Mouse (Mus musculus) hindbrain, embryonic 11.5 days (tissue): ENCODE measurements around the gene Ppdpf. TPM values are rescaled to one million over a fixed set of nuclear protein-coding genes. Genes with fewer than 3 reads are reported as not detected.

Experiments used
- ATAC-seq: fragments of 200-750 bp; cut with Nextera tagmentation; 2 replicates; pipeline ENCODE4 v1.8.0; 2017; ENCODE audit warnings: mild to moderate bottlenecking, moderate TSS enrichment, moderate library complexity; ENCODE audit not compliant: low FRiP score
- DNase-seq: peaks from one replicate; pipeline ENCODE4 v3.0.0-alpha.2; 2015; ENCODE audit warnings: low spot score
- H3K27ac ChIP-seq: fragments of 300-500 bp; sonication (generic); 2 replicates; pipeline ENCODE4 v1.5.1; 2014; ENCODE audit warnings: mild to moderate bottlenecking, low read depth, low read length
- H3K27me3 ChIP-seq: fragments of 300-500 bp; sonication (generic); 2 replicates; pipeline ENCODE4 v1.6.1; 2014; ENCODE audit warnings: mild to moderate bottlenecking, low read length, moderate library complexity, mixed read lengths; ENCODE audit not compliant: control insufficient read depth, insufficient read depth
- H3K36me3 ChIP-seq: fragments of 300-500 bp; sonication (generic); 2 replicates; pipeline ENCODE4 v1.6.1; 2014; ENCODE audit warnings: mild to moderate bottlenecking, low read length, moderate library complexity, mixed read lengths; ENCODE audit not compliant: control insufficient read depth, insufficient read depth
- H3K4me1 ChIP-seq: fragments of 300-500 bp; sonication (generic); replicated peaks from 2 replicates; pipeline ENCODE4 v1.6.1; 2014; ENCODE audit warnings: low read length, mixed read lengths; ENCODE audit not compliant: control insufficient read depth, insufficient read depth
- H3K4me2 ChIP-seq: fragments of 300-500 bp; sonication (generic); replicated peaks from 2 replicates; pipeline ENCODE4 v1.6.1; 2014; ENCODE audit warnings: mild to moderate bottlenecking, low read depth, low read length
- H3K4me3 ChIP-seq: fragments of 300-500 bp; sonication (generic); 2 replicates; pipeline ENCODE4 v1.5.1; 2014; ENCODE audit warnings: low read depth, low read length
- H3K9ac ChIP-seq: fragments of 300-500 bp; sonication (generic); 2 replicates; pipeline ENCODE4 v1.6.1; 2014; ENCODE audit warnings: low read depth, low read length
- H3K9me3 ChIP-seq: fragments of 300-500 bp; sonication (generic); 2 replicates; pipeline ENCODE4 v1.6.1; 2016; ENCODE audit warnings: low read length; ENCODE audit not compliant: control insufficient read depth
- WGBS: fragments of 180-500 bp; shearing (Covaris S2); extraction: QIAGEN DNeasy Blood & Tissue Kit; methylation state at CpG from one replicate; pipeline ENCODE4 v1.1.7; 2014; 5-methylcytosine and 5-hydroxymethylcytosine counted together
- polyA plus RNA-seq: library from polyadenylated mRNA; unstranded; fragments of >200 nt; fragmentation: Nextera tagmentation; extraction: Ambion mirVana; gene quantifications from 2 replicates; pipeline ENCODE4 v1.2.1, GENCODE M21; 2014

Ppdpf gene
- polyA plus RNA-seq, 1 experiment from 2014 or later = 410 TPM

DNA sequence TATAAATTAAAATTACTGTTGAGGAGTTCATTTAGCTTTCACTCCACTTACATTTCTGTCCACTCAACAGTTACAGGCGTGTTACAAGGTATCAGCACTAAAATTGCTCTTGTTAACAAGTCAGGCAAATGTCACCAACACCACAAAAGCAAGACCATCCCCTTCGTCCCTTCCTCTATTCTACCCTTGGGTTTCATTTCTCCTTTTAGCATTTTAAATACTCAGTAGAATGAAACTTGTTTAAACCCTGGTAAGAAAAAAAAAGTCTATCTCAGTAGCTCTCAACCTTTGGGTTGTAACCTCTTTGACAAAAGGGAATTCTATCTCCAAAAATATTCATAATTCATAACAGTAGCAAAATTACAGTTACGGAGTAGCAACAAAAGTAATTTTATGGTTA, 6.0 kb downstream of the Ppdpf start:
- Histone ChIP-seq H3K27ac (no peak overlapping the region), H3K9ac (no peak overlapping the region), H3K36me3 (no peaks in the 10 kb centered on the region), H3K4me1 (peaks cover 3% of the 10 kb centered on the region), H3K4me2 (no peak overlapping the region), H3K27me3 (no peaks in the 10 kb centered on the region), H3K4me3 (no peak overlapping the region), H3K9me3 (no peaks in the 10 kb centered on the region)
- ATAC-seq (no peak), DNase-seq (no peak)
- 84% methylated on average over 3 of the region's 3 CpGs for WGBS

DNA sequence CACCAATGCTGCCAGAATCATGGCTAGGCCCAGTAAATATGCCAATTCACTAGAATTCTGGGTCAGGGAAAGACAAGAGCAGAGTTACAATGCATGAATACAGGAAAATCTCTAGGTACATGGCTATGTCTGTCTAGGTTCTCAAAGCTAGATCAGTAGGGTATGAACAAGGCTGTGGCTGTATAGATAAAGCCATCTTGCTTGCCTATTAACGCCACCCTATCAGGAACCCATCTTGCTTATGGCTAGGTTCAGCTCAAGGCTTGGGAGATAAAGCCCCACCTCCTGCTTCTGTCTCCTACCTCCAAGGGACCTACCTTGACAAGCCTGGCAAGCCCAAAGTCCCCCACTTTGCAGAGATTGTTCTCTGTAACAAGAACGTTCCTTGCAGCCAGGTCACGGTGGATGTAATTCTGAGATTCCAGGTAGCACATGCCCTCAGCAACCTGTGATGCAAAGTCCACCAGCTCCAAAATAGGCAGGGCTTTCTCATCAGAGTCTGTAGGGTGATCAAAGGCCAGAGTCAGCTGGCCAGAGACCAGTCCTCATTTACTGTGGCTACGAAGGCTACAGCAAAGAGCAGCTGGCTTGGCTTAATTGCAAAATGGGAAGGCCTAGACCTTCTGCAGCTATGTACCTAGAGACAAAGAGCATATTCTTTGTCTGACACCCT, 9.7 kb downstream of the Ppdpf start:
- H3K4me3 ChIP-seq = no peak overlapping the region
- ATAC-seq = no peak
- WGBS = 92% methylated on average over 4 of the region's 4 CpGs

DNA sequence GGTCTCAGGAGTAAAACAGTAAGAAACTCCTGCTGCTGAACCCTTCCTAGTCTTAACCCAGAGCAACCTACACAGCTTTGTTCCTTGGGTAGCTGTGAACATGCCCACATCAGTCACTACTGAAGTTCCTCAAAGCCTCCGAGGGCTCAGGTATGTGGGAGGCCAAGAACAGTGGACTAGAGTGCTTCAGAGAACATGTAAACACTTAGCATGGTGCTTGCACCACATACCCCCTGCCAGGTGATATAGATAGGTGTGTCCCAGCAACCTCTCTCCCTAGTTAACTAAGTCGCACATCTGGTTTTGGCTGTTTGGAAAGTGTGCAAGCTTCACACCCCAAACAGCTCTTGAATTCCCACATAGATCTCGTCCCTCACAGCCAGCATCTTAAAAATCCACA, 14.6 kb downstream of the Ppdpf start:
- Histone ChIP-seq H3K4me2 (no peak overlapping the region), H3K36me3 (no peaks in the 10 kb centered on the region), H3K27ac (no peak overlapping the region), H3K4me1 (no peaks in the 10 kb centered on the region), H3K4me3 (no peak overlapping the region), H3K9me3 (no peaks in the 10 kb centered on the region), H3K27me3 (no peaks in the 10 kb centered on the region), H3K9ac (no peak overlapping the region)
- no peak for ATAC-seq
- DNase-seq = no peak
- WGBS = 74% methylated on average over 3 of the region's 3 CpGs

More for the DNA sequence above, 9.7 kb downstream of the Ppdpf start:
- no peaks in the 10 kb centered on the region for H3K27me3 ChIP-seq
- DNase-seq = no peak
- H3K36me3 ChIP-seq = no peaks in the 10 kb centered on the region
- H3K9ac ChIP-seq = no peak overlapping the region
- H3K4me2 ChIP-seq = no peak overlapping the region
- no peaks in the 10 kb centered on the region for H3K9me3 ChIP-seq
- no peaks in the 10 kb centered on the region for H3K4me1 ChIP-seq
- H3K27ac ChIP-seq = no peak overlapping the region

DNA sequence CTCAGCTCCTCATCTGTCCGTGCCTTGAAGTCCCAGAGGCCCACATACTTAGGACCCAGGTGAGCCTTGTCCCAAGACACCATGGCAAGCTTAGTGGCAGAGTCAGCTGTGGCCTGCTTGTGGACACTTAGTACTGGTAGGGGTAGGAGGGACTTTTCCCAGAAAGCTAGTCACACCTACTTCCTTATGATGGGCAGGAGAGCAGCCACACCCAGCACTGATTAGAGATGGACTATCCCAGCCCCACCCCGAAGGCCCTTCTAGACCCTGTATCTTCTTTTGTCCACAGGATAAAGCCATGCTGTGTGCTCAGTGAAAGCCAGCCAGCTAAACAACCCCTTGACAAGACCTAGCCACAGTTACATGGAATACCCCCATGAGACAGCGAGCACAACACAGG, 15.4 kb downstream of the Ppdpf start, which contains the start of gene Ptk6:
Gene Ptk6 (minus strand): TSS at position 368 of the 400 bp plus-strand sequence.
- Histone ChIP-seq H3K4me1 (no peaks in the 10 kb centered on the region), H3K9me3 (no peaks in the 10 kb centered on the region), H3K27me3 (no peaks in the 10 kb centered on the region), H3K9ac (no peak within 1 kb of the TSS), H3K4me3 (no peak within 1 kb of the TSS), H3K27ac (no peak within 1 kb of the TSS), H3K36me3 (no peaks in the 10 kb centered on the region), H3K4me2 (no peak within 1 kb of the TSS)
- ATAC-seq = no peak
- WGBS = 94% methylated on average over 3 of the region's 3 CpGs
- DNase-seq = no peak

DNA sequence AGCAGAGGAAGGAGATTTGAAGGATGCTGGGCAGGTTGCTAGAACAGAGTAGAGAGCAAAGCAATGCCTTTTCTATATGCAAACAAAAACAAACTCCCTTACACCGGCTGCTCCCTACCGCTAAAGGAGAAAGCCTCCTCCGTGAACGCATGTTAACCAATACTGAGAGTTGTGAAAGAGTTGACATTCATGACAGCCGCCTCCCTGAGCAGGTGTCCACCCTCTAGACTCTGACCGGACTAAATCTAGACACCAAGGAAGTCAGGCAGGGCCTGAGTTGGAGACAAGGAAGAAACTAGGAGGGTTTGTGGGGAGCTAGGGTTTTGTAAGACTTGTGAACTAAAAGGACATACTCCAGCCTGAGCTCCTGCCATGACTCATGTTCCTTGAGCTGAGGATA, 15.8 kb downstream of the Ppdpf start:
- Histone ChIP-seq H3K9ac (no peak overlapping the region), H3K4me2 (no peak overlapping the region), H3K9me3 (no peaks in the 10 kb centered on the region), H3K4me3 (no peak overlapping the region), H3K27ac (no peak overlapping the region), H3K4me1 (no peaks in the 10 kb centered on the region), H3K27me3 (no peaks in the 10 kb centered on the region), H3K36me3 (no peaks in the 10 kb centered on the region)
- ATAC-seq (no peak), DNase-seq (no peak)
- WGBS = 89% methylated on average over 6 of the region's 6 CpGs

DNA sequence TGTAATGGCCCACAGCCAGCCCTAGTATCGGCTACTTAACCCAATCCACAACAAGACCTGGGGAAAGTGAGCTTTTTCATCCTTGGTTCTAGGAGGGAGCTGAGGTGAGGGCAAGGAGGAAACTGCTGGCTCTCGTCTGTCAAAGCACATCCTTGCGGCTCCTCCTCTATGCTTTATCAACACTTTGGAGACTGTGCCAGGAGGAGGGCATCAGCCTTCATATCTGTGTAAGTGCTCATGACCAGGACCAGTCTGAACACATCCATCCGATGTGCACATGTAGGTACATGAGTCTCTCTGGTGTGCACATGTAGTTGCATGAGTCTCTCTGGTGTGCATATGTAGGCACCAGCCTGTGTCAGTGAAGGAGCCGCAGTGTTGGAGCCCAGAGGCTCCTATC, 18.6 kb downstream of the Ppdpf start:
- H3K9ac ChIP-seq = no peak overlapping the region
- H3K36me3 ChIP-seq = no peaks in the 10 kb centered on the region
- H3K4me3 ChIP-seq = no peak overlapping the region
- H3K4me2 ChIP-seq = no peak overlapping the region
- WGBS = 83% methylated on average over 5 of the region's 5 CpGs
- no peaks in the 10 kb centered on the region for H3K9me3 ChIP-seq
- no peaks in the 10 kb centered on the region for H3K4me1 ChIP-seq
- no peak for DNase-seq
- 0 out of 2 replicates have a peak, but pooled peaks cover 2% of the 10 kb centered on the region for H3K27me3 ChIP-seq
- no peak for ATAC-seq
- no peak overlapping the region for H3K27ac ChIP-seq

DNA sequence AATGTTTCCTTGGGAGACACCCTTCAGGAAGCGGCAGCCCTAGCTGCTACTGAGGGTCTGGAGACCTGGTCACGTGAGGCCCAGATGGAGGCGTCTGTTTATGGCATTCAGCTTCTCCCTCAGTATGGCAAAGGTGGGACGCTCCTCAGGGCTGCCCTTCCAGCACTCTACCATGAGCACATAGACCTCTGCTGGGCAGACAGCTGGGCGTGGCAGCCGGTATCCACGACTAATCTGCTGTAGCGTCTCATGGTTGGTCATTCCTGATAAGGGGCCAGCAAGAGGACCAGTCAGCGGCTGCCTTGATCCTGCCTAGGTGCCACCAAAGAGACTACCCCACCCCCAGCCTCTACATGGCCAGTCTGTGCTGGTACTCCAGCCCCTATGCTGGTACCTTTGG, 19.1 kb downstream of the Ppdpf start:
- Histone ChIP-seq H3K9ac (no peak overlapping the region), H3K9me3 (no peaks in the 10 kb centered on the region), H3K27me3 (peaks cover 4% of the 10 kb centered on the region; the same call in 1 of the 2 replicates), H3K27ac (no peak overlapping the region), H3K4me3 (no peak overlapping the region), H3K36me3 (no peaks in the 10 kb centered on the region), H3K4me1 (no peaks in the 10 kb centered on the region), H3K4me2 (no peak overlapping the region)
- ATAC-seq (no peak), DNase-seq (no peak)
- WGBS = 78% methylated on average over 9 of the region's 9 CpGs

DNA sequence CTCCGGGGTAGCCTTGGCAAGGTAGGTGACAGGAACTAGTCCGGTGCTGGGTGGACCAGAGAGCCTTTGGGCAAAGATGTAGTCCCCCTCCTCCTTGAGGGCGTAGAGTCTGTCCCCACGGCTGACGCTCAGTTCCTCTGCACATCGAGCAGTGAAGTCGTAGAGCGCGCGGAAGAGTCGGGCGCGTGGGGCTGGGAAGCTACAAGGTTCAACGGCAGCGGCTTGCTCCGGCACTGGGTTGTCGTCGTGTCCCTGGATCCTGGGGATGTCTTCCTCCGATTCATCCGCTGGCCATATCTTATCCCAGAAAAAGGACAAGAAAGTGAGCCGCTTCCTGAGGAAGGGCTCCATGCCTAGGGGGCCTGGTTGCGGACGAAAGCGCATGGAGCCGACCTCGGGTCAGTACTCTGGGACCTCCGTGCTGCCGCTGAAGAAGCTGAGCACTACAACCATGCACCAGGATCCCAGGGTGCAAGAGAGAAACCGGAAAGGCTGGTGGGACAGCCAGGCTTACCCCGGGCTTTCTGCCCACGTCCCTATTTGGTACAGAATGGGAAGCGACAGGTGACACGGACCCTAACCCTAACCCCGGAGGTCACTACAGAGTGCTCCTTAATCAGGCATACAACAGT, 25.5 kb downstream of the Ppdpf start:
- Histone ChIP-seq H3K9ac (0 out of 2 replicates have a peak overlapping the region, but pooled peaks have one; percentile 37), H3K36me3 (no peaks in the 10 kb centered on the region), H3K9me3 (no peaks in the 10 kb centered on the region), H3K4me2 (peak overlapping the region; percentile 54), H3K27me3 (peaks cover 35% of the 10 kb centered on the region), H3K4me3 (peak overlapping the region; percentile 24), H3K27ac (no peak overlapping the region), H3K4me1 (peaks cover 11% of the 10 kb centered on the region)
- ATAC-seq (no peak), DNase-seq (peak; percentile 43)
- 5% methylated on average over 34 of the region's 34 CpGs for WGBS

DNA sequence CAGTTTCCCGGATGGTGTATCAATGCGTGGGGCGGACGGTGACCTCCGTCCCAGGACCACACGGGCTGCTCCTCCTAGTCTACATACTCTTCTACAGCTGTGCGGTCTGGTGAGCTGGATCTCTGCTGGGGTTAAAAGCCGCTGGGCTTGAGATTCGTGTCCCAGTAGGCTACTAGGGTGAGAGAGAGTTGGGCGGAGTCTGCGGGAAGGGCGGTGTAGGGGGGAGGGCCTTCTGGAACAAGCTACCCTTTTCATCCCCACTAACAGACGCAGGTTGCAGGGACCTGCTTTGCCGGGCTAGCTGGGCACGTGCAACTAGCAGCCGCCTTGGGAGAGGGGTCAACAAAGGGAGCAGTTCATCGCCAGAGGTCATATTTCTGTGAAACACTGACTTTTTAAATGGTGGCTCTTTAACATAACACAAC, 26.0 kb downstream of the Ppdpf start, which contains the start of gene Srms:
Gene Srms (minus strand): TSS at position 165 of the 425 bp plus-strand sequence.
- Histone ChIP-seq H3K27ac (no peak within 1 kb of the TSS), H3K27me3 (peaks cover 35% of the 10 kb centered on the region), H3K4me1 (peaks cover 11% of the 10 kb centered on the region), H3K36me3 (no peaks in the 10 kb centered on the region), H3K9me3 (no peaks in the 10 kb centered on the region), H3K9ac (0 out of 2 replicates have a peak within 1 kb of the TSS, but pooled peaks have one; percentile 37), H3K4me2 (peak within 1 kb of the TSS; percentile 54), H3K4me3 (peak within 1 kb of the TSS; percentile 24)
- ATAC-seq (no peak), DNase-seq (no peak)
- WGBS = 0% methylated on average over 17 of the region's 17 CpGs
